Mouse (Mus musculus) embryonic fibroblast, embryonic 13.5 days (primary cell): ENCODE results near the gene Ces2b. TPM values are rescaled to one million over a fixed set of nuclear protein-coding genes. Genes with fewer than 3 reads are reported as not detected.
"Not testable (repeated sequence)": the region's sequence is repeated elsewhere in the genome, so short reads cannot be mapped to it uniquely, and the experiment has no call there.

Source experiments
- H3K27ac ChIP-seq: 2 replicates; pipeline ENCODE4 v1.5.1; 2012; ENCODE audit warnings: low read length, control low read depth, inconsistent platforms; ENCODE audit not compliant: insufficient read depth
- H3K4me1 ChIP-seq: 2 replicates; pipeline ENCODE4 v1.6.1; 2011; ENCODE audit warnings: low read length; ENCODE audit not compliant: control insufficient read depth, insufficient read depth
- H3K4me3 ChIP-seq: 2 replicates; pipeline ENCODE4 v1.5.1; 2011; ENCODE audit warnings: mild to moderate bottlenecking, control low read depth, low read length; ENCODE audit not compliant: insufficient read depth
- CTCF ChIP-seq: IDR thresholded peaks from 2 replicates; pipeline ENCODE4 v1.5.1; 2011; ENCODE audit warnings: mild to moderate bottlenecking, control low read depth, low read length, moderate library complexity, borderline replicate concordance; ENCODE audit not compliant: insufficient read depth
- POLR2A ChIP-seq: IDR thresholded peaks from 2 replicates; pipeline ENCODE4 v1.6.1; 2011; ENCODE audit warnings: low read depth, mild to moderate bottlenecking, control low read depth, low read length, moderate library complexity
- polyA plus RNA-seq: library from polyadenylated mRNA; stranded (reverse); fragments of >200 nt; gene quantifications from 2 replicates; pipeline ENCODE4 v1.2.4, GENCODE M21; 2011; ENCODE audit warnings: low read depth; ENCODE audit not compliant: missing spikeins, insufficient read length

The Ces2b gene
- polyA plus RNA-seq, 1 experiment = not detected

DNA sequence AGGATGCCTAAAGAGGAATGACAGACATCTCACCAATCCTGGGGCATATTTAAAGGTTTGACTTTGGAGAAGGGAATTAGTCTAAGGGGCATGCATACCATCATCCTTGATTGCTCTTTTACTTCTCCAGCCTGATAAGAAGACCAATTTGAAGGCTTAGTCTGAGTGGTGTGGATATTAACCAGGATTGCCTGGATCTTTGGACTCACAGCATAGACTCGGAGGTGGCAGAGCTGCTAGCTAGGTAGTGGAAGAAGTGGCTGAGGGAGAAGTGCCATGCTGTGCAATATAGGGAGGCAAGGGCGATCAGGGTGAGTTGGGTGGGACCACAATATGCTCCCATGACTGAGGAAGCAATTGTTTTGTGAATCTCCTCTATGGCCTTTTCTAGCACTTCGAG is 3.2 kb upstream of the Ces2b start:
- H3K4me1 ChIP-seq = no peaks in the 10 kb centered on the region
- H3K4me3 ChIP-seq = no peak overlapping the region
- TF ChIP-seq CTCF = no peak
- TF ChIP-seq POLR2A = no peak
- H3K27ac ChIP-seq = no peak overlapping the region

DNA sequence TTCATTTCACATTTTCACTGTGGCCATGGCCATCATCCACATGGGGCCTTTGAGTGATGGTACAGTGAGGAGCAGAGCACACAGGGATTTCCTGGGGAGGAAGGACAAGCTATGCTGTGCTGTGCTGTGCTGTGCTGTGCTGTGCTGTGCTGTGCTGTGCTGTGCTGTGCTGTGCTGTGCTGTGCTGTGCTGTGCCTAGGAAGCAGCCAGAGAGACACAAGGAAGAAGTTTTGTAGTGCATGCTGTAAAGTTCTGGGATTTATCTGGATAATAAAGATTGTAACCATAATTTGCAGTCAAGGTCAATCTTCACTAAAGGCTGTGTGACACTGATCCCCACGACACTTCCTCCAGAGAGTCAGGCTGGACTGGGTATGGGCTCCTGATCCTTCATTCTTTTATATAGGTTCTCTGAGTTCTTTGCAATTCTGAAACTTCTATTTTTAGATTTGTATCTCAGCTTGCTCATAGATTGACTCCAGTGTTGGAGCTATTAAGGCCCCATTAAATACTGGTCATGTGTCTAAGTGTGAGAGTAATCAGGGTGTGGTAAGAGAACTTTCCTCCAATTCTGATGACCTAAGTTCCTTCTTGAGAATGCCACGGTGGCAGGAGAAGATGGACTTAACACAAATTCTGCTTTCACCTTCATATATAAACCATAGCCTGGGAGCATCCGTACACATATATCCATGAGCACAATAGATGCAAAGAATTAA is 10.1 kb downstream of the Ces2b start:
- Histone ChIP-seq H3K4me1 (no peaks in the 10 kb centered on the region), H3K27ac (no peak overlapping the region), H3K4me3 (no peak overlapping the region)
- TF ChIP-seq CTCF (no peak), POLR2A (no peak)

DNA sequence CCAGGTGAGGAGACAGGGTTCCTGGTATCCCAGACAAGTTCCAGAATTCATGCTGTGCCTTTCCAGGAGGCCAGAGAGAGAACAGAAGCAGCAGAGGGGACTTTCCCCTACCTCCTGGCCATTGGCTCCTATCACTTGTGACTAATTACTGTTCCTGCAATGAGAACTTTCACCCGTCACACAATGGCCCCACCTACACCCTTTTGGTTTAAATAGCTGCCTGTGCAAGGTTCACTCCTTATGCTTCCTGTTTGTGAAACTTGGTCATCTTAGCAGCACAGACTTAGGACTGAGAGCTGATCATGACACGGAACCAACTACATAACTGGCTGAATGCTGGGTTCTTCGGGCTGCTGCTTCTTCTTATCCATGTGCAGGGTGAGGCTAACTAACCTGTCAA is 15.5 kb downstream of the Ces2b start, which contains the start of gene Ces2c:
Ces2c (plus strand) TSS at position 238 of the 400 bp plus-strand sequence.
- Histone ChIP-seq H3K27ac (no peak within 1 kb of the TSS), H3K4me3 (no peak within 1 kb of the TSS), H3K4me1 (no peaks in the 10 kb centered on the region)
- TF ChIP-seq CTCF = no peak
- TF ChIP-seq POLR2A = no peak

DNA sequence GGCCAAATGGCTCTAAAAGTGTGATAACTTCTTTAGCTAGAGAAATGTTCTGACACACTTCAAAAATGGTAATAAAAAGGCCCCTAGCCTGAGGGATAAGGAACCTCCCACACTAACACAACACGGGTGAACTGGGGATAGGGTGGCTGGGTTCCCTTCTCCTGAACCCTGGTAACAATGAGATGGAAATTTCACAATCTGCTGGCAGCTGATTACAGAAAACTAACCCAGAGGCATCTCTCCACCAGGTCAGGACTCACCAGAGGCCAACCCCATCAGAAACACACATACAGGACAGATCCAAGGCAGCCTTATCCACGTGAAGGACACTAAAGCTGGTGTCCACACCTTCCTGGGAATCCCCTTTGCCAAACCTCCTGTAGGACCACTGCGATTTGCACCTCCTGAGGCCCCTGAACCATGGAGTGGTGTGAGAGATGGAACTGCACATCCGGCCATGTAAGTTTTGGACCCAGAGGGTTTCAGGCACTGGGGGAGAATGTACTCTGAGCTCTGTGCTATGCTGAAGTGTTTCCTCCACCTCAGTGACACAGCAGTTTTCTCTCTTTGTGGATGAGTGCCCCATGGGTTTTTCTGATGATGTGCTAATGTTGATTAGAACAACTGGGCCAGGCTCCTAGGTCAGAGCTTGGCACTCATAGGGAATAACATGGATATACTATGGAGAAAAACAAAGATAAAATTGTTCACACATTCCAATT is 16.5 kb downstream of the Ces2b start:
- no peak for TF ChIP-seq CTCF
- no peak for TF ChIP-seq POLR2A
- H3K4me1 ChIP-seq = no peaks in the 10 kb centered on the region
- no peak overlapping the region for H3K27ac ChIP-seq
- H3K4me3 ChIP-seq = no peak overlapping the region

DNA sequence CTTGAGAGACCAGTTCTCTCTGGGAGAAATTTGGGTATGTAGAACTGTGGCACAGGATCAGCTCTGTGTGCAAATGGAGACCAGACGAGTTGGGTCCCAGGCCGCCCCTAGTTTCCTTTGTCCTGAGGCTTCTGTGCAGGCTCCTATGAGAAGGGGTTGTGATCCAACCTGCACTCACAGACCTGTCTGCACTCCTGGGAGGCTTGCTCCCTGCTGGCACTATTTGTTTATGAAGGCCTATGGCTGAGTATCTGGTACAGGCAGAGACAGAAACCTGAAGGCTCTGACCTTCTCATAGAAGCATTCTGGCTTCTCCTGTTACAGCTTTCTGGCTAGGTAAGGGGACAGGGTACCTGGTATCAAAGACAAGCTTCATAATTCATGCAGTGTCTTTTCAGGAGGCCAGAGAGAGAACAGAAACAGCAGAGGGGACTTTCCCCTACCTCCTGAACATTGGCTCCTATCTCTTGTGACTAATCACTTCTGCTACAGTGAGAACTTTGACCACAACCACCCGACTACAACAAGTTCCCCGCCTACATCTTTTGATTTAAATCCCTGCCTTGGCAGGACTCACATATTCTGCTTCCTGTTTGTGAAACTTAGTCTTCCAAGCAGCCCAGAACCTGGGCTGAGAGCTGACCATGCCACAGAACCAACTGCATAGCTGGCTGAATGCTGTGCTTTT is 35.6 kb downstream of the Ces2b start:
- H3K4me3 ChIP-seq, H3K27ac ChIP-seq, H3K4me1 ChIP-seq: not testable (repeated sequence)

DNA sequence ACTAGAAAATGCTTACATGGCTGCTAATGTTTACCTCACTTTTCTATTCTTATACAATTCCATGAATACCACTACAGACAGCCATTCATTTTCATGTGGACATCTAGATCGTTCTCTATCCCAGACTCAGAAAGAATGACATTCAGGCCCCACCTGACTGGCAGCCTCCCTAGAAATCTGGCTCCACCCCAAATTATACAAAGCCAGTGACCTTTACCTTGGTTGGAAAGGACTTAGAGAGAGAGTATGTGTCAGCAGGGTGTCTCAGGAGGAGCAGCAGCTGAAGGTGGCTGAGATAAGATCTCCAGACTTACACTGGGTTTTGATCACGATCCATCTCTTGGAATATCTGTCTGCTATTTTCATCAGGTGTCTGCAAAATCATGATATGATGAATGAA is 37.5 kb downstream of the Ces2b start:
- not testable (repeated sequence) for H3K27ac ChIP-seq, H3K4me3 ChIP-seq, H3K4me1 ChIP-seq

DNA sequence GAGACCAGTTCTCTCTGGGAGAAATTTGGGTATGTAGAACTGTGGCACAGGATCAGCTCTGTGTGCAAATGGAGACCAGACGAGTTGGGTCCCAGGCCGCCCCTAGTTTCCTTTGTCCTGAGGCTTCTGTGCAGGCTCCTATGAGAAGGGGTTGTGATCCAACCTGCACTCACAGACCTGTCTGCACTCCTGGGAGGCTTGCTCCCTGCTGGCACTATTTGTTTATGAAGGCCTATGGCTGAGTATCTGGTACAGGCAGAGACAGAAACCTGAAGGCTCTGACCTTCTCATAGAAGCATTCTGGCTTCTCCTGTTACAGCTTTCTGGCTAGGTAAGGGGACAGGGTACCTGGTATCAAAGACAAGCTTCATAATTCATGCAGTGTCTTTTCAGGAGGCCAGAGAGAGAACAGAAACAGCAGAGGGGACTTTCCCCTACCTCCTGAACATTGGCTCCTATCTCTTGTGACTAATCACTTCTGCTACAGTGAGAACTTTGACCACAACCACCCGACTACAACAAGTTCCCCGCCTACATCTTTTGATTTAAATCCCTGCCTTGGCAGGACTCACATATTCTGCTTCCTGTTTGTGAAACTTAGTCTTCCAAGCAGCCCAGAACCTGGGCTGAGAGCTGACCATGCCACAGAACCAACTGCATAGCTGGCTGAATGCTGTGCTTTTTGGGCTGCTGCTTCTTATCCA is 55.0 kb downstream of the Ces2b start:
- H3K4me1 ChIP-seq, H3K27ac ChIP-seq, H3K4me3 ChIP-seq: not testable (repeated sequence)

Other genes with a start within 250 kb of the Ces2b start
- 4.0 and 5.1 TPM in 2 replicates for gene Pdp2, start 240.1 kb upstream of the Ces2b start, polyA plus RNA-seq
- not detected in 2 replicates for gene Cdh16, start 207.2 kb upstream of the Ces2b start, polyA plus RNA-seq
- gene Rrad, start 200.2 kb upstream of the Ces2b start, polyA plus RNA-seq = 4.9 and 7.2 TPM in 2 replicates
- 43.6 and 50.4 TPM in 2 replicates for gene Ciao2b, start 189.6 kb upstream of the Ces2b start, polyA plus RNA-seq
- gene Ces2a, start 97.6 kb upstream of the Ces2b start, polyA plus RNA-seq = not detected in 2 replicates
- not detected in 2 replicates for gene Ces2c, start 15.5 kb downstream of the Ces2b start, polyA plus RNA-seq
- gene Ces2e, start 94.7 kb downstream of the Ces2b start, polyA plus RNA-seq = 0.25 TPM in 1 of 2 replicates, not detected in the other
- gene Ces2f, start 115.8 kb downstream of the Ces2b start, polyA plus RNA-seq = not detected in 2 replicates
- 0.18 and 0.30 TPM in 2 replicates for gene Ces2g, start 130.1 kb downstream of the Ces2b start, polyA plus RNA-seq
- gene Ces2h, start 169.3 kb downstream of the Ces2b start, polyA plus RNA-seq = not detected in 2 replicates
- not detected in 2 replicates for gene Ces3a, start 217.0 kb downstream of the Ces2b start, polyA plus RNA-seq